Mouse (Mus musculus) adrenal gland, postnatal 25 days (tissue): Measurements from ENCODE around the gene Tmc3. TPM values are rescaled to one million over a fixed set of nuclear protein-coding genes. Genes with fewer than 3 reads are reported as not detected.

Source experiments
- DNase-seq: peaks from one replicate; pipeline ENCODE4 v3.0.0; 2021; ENCODE audit warnings: mixed read lengths
- total RNA-seq: library from RNA; stranded (reverse); gene quantifications from 2 replicates; pipeline ENCODE4 v1.2.3, GENCODE M21; 2021

Gene Tmc3
- total RNA-seq, 1 experiment from 2014 or later = 0.27 TPM

- DNase-seq = peak; percentile 50
Observed at GRCm38 (mm10) chr7:83668724-83669123, 84.0 kb downstream of the Tmc3 start.

DNA sequence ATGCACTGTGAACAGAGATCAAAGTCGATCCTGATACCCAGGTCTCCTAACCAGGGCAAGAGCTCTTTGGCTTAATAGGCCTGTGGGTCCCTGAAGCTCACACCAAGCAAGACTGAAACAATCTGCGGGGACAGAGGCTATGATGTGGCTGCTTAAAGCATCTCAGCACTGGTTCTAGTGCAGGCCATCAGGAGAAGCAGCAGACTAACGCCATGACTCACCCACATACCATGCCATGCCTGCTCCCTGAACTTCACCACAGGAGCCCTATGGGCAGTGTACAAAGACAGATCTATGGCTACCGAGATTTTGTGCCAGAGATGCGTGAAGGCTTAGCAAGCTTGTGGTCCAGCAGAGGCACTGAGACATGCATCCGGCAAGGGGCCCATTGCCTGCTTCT, 86.8 kb downstream of the Tmc3 start:
- DNase-seq = no peak

Other genes with a start within 250 kb of the Tmc3 start
- gene Stard5, start 47.0 kb downstream of the Tmc3 start, total RNA-seq = 38.3 and 41.9 TPM in 2 replicates
- 5.0 and 5.2 TPM in 2 replicates for gene Il16, start 160.8 kb downstream of the Tmc3 start, total RNA-seq
- gene Cfap161, start 210.0 kb downstream of the Tmc3 start, total RNA-seq = 0.46 TPM in 1 of 2 replicates, not detected in the other